Mouse (Mus musculus): ENCODE data around the gene Olfr615.
"Not testable (repeated sequence)": the region's sequence is repeated elsewhere in the genome, so short reads cannot be mapped to it uniquely, and the experiment has no call there.

Olfr615 gene

DNA sequence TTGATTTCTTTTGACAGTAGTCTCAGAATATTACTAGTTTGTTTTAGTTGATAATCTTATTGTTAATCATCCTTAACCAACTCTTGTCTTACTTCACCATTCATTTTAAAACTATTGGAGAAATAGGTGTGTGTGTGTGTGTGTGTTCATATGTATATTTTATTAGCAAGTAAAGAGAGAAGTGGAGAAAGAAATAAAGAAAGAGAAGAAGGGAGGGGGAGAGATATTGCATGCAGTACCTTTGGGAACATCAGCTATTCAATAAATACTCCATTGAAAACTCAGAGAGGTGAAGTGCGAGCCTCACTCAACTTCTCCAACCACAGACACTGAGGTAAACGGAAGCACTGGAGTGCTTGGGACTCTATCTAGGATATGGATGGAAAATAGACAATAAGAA, at the start of gene Olfr615:
Olfr615 (plus strand) TSS at position 301 of the 400 bp plus-strand sequence.
- no peak for DNase-seq (ENCODE audit: low spot score)

DNA sequence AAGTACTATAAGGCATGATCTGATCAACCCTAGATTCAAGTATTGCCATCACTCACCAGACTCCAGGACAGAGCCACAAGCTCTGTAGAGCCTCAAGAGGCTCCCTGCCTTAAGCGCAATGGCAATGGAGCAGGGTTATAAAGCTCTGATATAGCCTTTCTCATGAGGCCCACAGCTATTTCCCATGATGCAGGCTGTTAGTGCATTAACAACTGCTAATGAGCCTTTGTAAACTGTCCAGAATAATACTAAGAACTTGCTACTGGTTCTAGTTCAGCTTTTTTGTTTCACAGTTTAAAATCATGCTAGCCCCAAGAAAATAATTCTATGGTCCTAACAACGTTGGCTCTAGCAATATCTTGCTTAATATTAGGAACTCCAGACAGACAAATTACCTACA, 43.9 kb upstream of the Olfr615 start, which contains the start of gene Olfr610:
Olfr610 (minus strand) TSS at position 101 of the 400 bp plus-strand sequence.
- no peak for DNase-seq (ENCODE audit: low spot score)

DNA sequence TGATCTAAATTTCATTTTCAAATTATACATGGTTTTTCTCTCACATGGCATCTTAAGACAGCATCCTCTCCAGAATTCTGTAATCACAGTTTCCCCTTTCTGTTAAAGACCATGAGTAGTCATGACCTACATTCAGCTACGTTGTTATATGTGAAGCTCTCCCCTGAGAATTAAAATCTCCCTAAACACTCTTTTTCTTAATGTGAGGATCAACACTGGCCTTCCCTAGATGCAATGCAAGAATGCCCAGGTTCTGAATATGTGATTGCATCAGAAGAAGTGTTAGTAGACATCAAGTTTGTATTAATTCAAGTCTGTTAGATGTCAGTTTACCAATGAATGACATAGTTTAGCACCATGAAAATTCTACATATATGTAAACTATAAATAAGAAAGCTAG, 35.1 kb upstream of the Olfr615 start, which contains the start of gene Olfr611:
Olfr611 (minus strand) TSS at position 101 of the 400 bp plus-strand sequence.
- not testable (repeated sequence) for DNase-seq (ENCODE audit: low spot score)

DNA sequence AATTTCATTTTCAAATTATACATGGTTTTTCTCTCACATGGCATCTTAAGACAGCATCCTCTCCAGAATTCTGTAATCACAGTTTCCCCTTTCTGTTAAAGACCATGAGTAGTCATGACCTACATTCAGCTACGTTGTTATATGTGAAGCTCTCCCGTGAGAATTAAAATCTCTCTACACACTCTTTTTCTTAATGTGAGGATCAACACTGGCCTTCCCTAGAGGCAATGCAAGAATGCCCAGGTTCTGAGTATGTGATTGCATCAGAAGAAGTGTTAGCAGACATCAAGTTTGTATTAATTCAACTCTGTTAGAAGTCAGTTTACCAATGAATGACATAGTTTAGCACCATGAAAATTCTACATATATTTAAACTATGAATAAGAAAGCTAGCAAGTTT, 13.3 kb upstream of the Olfr615 start, which contains the start of gene Olfr612:
Olfr612 (minus strand) TSS at position 101 of the 400 bp plus-strand sequence.
- not testable (repeated sequence) for DNase-seq (ENCODE audit: low spot score)

DNA sequence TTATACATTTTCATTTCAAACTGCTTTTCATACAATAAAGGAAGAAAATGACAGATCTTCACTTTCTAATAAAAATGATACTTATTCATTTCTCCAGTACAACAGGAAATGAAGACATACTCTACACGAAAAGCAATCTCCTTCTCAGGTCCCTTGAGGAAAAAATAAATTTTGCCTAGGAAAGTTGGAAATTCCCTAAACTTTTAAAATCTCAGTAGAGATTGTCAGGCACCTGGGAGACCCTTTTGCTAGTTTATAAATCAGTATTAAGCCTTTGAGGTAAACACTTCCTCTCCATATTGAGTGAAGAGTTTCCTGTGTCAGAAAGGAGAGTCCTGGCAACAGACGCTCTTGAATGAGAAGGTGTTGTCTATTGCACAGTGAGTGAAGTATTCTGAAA, 8.1 kb upstream of the Olfr615 start, which contains the start of gene Olfr613:
Olfr613 (plus strand) TSS at position 301 of the 400 bp plus-strand sequence.
- DNase-seq (ENCODE audit: low spot score) = no peak

DNA sequence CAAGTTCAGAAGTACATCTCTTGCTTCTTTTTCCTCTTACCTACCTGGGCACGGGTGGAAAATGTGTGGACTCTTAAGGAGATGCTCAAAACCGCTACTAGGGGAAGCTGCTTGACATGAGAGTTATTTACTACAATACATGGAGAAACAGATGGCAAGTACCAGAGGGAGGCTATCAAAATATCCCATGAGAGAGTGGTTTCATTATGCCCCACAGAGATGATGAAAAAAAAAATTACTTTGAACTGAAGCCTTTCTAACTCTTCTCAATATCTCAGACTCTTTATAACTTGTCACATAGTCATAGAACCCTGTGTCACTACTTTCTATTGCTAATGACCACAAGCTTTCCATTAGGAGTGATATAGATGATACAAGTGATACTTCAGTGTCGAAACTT, 13.2 kb downstream of the Olfr615 start, which contains the start of gene Olfr616:
Olfr616 (minus strand) TSS at position 101 of the 400 bp plus-strand sequence.
- DNase-seq (ENCODE audit: low spot score) = no peak

DNA sequence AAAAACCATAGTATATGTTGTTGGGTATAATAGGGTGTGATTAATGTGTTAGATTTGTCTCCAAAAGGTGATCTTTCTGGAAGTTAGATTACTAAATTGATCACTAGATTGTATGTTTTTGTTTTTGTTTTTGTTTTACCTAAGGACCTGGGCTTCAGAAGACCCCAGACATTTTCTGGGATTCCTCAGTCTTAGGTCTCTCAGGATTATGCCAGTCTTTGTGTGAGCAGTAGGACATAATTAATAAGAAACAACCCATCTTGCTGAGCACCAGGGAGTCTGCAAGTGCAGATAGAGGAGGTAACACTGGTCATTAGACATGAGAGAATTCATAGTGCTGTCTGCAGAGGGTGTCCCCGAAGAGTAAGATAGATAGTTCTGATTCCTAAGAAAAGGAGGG, 16.9 kb downstream of the Olfr615 start, which contains the start of gene Olfr617:
Olfr617 (plus strand) TSS at position 301 of the 400 bp plus-strand sequence.
- DNase-seq (ENCODE audit: low spot score) = no peak

DNA sequence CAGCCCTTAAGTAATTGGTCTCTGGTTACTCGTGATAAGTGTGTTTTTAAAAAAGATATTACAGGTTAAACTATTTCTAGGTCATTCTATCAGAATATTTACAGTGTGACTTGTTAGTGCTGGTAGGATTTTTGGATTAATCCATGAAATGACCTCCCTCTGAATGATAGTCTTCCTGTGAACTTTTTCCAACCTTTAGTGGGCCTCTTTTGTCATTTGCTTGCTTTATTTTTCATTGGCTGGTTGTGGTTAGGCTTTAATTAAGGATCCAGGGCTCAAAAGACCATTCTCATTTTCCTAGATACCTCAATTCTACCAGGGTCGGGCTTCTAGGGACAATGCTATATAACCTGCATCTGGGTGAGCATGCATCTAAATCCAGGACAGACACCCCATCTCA, 33.9 kb downstream of the Olfr615 start, which contains the start of gene Olfr618:
Olfr618 (plus strand) TSS at position 301 of the 400 bp plus-strand sequence.
- DNase-seq (ENCODE audit: low spot score) = no peak

DNA sequence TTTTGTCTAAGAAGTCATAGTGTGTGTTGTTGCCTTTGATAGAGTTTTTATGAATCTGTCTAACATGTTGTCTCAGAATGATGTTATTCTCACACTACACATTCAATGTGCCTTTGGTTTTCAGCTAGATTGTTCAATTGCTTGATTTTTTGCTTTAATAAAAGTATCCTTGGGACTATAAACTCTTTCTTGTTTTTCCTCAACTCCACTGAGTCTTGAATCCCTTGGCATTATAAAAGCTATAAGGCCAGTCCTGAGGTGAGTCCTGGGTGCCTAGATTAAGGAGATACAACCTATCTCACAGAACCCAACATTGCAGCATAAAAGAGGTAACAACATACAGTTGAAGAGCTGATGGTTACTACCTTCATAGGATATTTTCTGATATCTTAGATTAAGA, 44.4 kb downstream of the Olfr615 start, which contains the start of gene Olfr619:
Olfr619 (plus strand) TSS at position 301 of the 400 bp plus-strand sequence.
- no peak for DNase-seq (ENCODE audit: low spot score)

DNA sequence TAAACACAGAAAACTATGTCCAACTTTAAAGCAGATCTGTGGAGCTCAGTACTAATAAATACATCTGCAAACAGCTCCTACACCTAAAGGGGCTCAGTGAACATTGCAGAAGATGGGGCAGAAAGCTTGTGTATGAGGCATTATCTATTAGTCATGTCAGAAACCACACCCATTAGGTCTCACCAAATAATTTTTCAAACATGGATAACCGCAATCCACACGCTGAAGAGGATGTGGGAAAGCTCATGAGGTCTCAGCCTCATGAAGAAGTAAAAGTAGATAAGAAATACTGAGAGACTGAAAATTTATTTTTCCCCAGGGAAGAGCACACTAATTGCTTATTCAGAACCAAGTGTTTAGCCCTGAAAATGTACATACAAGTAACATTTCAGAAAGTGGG, 51.5 kb downstream of the Olfr615 start:
- no peak for DNase-seq (ENCODE audit: low spot score)

DNA sequence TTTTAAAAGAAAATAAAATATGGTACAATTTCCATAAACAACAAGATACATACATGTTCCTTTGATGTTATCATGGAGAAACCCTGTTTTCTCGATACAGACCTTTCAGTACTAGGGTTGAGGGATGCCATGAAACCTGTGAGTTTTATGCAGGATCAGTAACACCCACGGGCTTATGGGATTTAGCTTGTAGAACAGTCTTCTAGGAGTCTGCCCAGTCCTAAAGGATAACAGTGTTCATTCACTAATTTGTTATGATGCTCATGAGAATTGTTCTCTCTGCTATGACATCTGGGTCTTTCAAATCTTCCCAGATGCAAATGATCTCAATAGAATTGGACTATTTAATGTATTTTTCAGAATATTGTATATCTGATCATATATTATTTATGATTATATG, 56.6 kb downstream of the Olfr615 start, which contains the start of gene Olfr620:
Olfr620 (minus strand) TSS at position 101 of the 400 bp plus-strand sequence.
- no peak for DNase-seq (ENCODE audit: low spot score)

Measured in embryo, embryonic 10.5 days (tissue).